Mouse (Mus musculus) CH12.LX (cell line): ENCODE data around the gene Srrt. TPM values are rescaled to one million over a fixed set of nuclear protein-coding genes. Genes with fewer than 3 reads are reported as not detected.
A peak's percentile ranks its signal among the peaks of the same experiment; 100 is the strongest.

Source experiments
- DNase-seq: peaks from one replicate; pipeline ENCODE4 v3.0.0-alpha.2; 2013; ENCODE audit errors: extremely low read depth
- H3K27ac ChIP-seq: 2 replicates; pipeline ENCODE4 v1.5.1; 2012; ENCODE audit warnings: low read depth, mild to moderate bottlenecking, control low read depth, moderate library complexity; ENCODE audit not compliant: insufficient read depth
- H3K27me3 ChIP-seq: replicated peaks from 2 replicates; pipeline ENCODE3; 2012; ENCODE audit warnings: inconsistent platforms
- H3K36me3 ChIP-seq, 2 experiments: replicated peaks in 1 of 2; 2 replicates each; pipeline versions ENCODE3 to v1.6.1; 2012; ENCODE audit warnings: inconsistent platforms in 1 of 2, low read length in 1 of 2, mild to moderate bottlenecking in 1 of 2, mixed read lengths in 1 of 2, moderate library complexity in 1 of 2; ENCODE audit not compliant: control insufficient read depth in 1 of 2, insufficient read depth in 1 of 2
- H3K4me1 ChIP-seq, 2 experiments: 2 replicates each; pipeline ENCODE4 v1.6.1; 2012; ENCODE audit warnings: inconsistent platforms in 1 of 2, moderate library complexity in 1 of 2; ENCODE audit not compliant: insufficient read depth in 2 of 2, control insufficient read depth in 1 of 2
- H3K4me2 ChIP-seq: 2 replicates; pipeline ENCODE4 v1.6.1; 2012; ENCODE audit warnings: low read depth, mild to moderate bottlenecking, control low read depth; ENCODE audit not compliant: poor library complexity, insufficient read depth, severe bottlenecking
- H3K4me3 ChIP-seq, 3 experiments: fragments of 150-350 bp in 1 of 3; sonication (generic) in 1 of 3; replicated peaks in 1 of 3; 2 replicates each; pipeline versions ENCODE3 to v1.5.1; 2011 to 2012; ENCODE audit warnings: low read depth in 2 of 3, low read length in 2 of 3, mild to moderate bottlenecking in 2 of 3, moderate library complexity in 2 of 3, control low read depth in 1 of 3, improper control_type of control experiment in 1 of 3, inconsistent platforms in 1 of 3, mixed read lengths in 1 of 3; ENCODE audit not compliant: poor library complexity in 1 of 3
- H3K79me2 ChIP-seq: replicated peaks from 2 replicates; pipeline ENCODE4 v1.6.1; 2012; ENCODE audit warnings: mild to moderate bottlenecking, moderate library complexity; ENCODE audit not compliant: control insufficient read depth, poor library complexity, insufficient read depth, severe bottlenecking; ENCODE audit errors: extremely low read depth
- H3K9ac ChIP-seq: 2 replicates; pipeline ENCODE4 v1.6.1; 2012; ENCODE audit warnings: low read depth, mild to moderate bottlenecking, control low read depth, moderate library complexity; ENCODE audit not compliant: insufficient read depth
- H3K9me3 ChIP-seq: replicated peaks from 2 replicates; pipeline ENCODE3; 2012; ENCODE audit warnings: low read length, inconsistent platforms, mixed read lengths
- BHLHE40 ChIP-seq: IDR thresholded peaks from 2 replicates; pipeline ENCODE4 v1.6.1; 2011; ENCODE audit warnings: mild to moderate bottlenecking, low read depth, low read length, improper control_type of control experiment
- CHD1 ChIP-seq: IDR thresholded peaks from 2 replicates; pipeline ENCODE4 v1.6.1; 2012; ENCODE audit warnings: low read depth, low read length, improper control_type of control experiment, inconsistent platforms
- CTCF ChIP-seq, 2 experiments: IDR thresholded peaks in 1 of 2; conservative IDR thresholded peaks in 1 of 2; 2 replicates each; pipeline ENCODE4 v1.5.1; 2011 to 2012; ENCODE audit warnings: low read depth in 2 of 2, low read length in 2 of 2, improper control_type of control experiment in 1 of 2, inconsistent platforms in 1 of 2, mild to moderate bottlenecking in 1 of 2, moderate library complexity in 1 of 2
- E2F4 ChIP-seq: IDR thresholded peaks from 2 replicates; pipeline ENCODE4 v1.6.1; 2011; ENCODE audit warnings: low read depth, low read length, improper control_type of control experiment; ENCODE audit not compliant: insufficient replicate concordance
- ETS1 ChIP-seq: conservative IDR thresholded peaks from 2 replicates; pipeline ENCODE4 v1.6.1; 2012; ENCODE audit warnings: low read depth, mild to moderate bottlenecking, inconsistent platforms, low read length, improper control_type of control experiment, moderate library complexity
- GABPA ChIP-seq: IDR thresholded peaks from 2 replicates; pipeline ENCODE4 v1.6.1; 2012; ENCODE audit warnings: low read depth, low read length, improper control_type of control experiment, inconsistent platforms; ENCODE audit not compliant: insufficient replicate concordance
- JUN ChIP-seq: IDR thresholded peaks from 2 replicates; pipeline ENCODE4 v1.6.1; 2011; ENCODE audit warnings: low read depth, mild to moderate bottlenecking, low read length, improper control_type of control experiment, moderate library complexity; ENCODE audit not compliant: insufficient read depth
- JUND ChIP-seq: conservative IDR thresholded peaks from 2 replicates; pipeline ENCODE4 v1.6.1; 2011; ENCODE audit warnings: low read depth, low read length, improper control_type of control experiment
- KAT2A ChIP-seq: IDR thresholded peaks from 2 replicates; pipeline ENCODE4 v1.6.1; 2012; ENCODE audit warnings: low read length, improper control_type of control experiment, inconsistent platforms; ENCODE audit not compliant: insufficient replicate concordance
- MAX ChIP-seq: IDR thresholded peaks from 2 replicates; pipeline ENCODE4 v1.6.1; 2011; ENCODE audit warnings: low read length, improper control_type of control experiment
- MEF2A ChIP-seq: IDR thresholded peaks from 2 replicates; pipeline ENCODE4 v1.6.1; 2014; ENCODE audit warnings: low read depth, mild to moderate bottlenecking, inconsistent platforms, low read length, improper control_type of control experiment, borderline replicate concordance
- MXI1 ChIP-seq: IDR thresholded peaks from 2 replicates; pipeline ENCODE4 v1.6.1; 2011; ENCODE audit warnings: mild to moderate bottlenecking, low read depth, low read length, improper control_type of control experiment
- NELFE ChIP-seq: IDR thresholded peaks from 2 replicates; pipeline ENCODE4 v1.6.1; 2011; ENCODE audit warnings: low read depth, low read length, improper control_type of control experiment
- POLR2A ChIP-seq: IDR thresholded peaks from 2 replicates; pipeline ENCODE4 v1.6.1; 2011; ENCODE audit warnings: low read depth, mild to moderate bottlenecking, improper control_type of control experiment, low read length
- POLR2AphosphoS2 ChIP-seq: IDR thresholded peaks from 2 replicates; pipeline ENCODE4 v1.6.1; 2011; ENCODE audit warnings: low read depth, low read length, improper control_type of control experiment
- RAD21 ChIP-seq: IDR thresholded peaks from 2 replicates; pipeline ENCODE4 v1.6.1; 2011; ENCODE audit warnings: low read depth, mild to moderate bottlenecking, low read length, improper control_type of control experiment, moderate library complexity
- SIN3A ChIP-seq: IDR thresholded peaks from 2 replicates; pipeline ENCODE4 v1.6.1; 2012; ENCODE audit warnings: low read length, improper control_type of control experiment, inconsistent platforms
- TBP ChIP-seq: conservative IDR thresholded peaks from 2 replicates; pipeline ENCODE4 v1.6.1; 2011; ENCODE audit warnings: low read depth, low read length, improper control_type of control experiment
- UBTF ChIP-seq: IDR thresholded peaks from 2 replicates; pipeline ENCODE4 v1.6.1; 2012; ENCODE audit warnings: low read depth, mild to moderate bottlenecking, inconsistent platforms, low read length, improper control_type of control experiment, moderate library complexity
- ZC3H11A ChIP-seq: IDR thresholded peaks from 2 replicates; pipeline ENCODE4 v1.6.1; 2012; ENCODE audit warnings: low read depth, mild to moderate bottlenecking, inconsistent platforms, low read length, improper control_type of control experiment
- ZKSCAN1 ChIP-seq: IDR thresholded peaks from 2 replicates; pipeline ENCODE4 v1.6.1; 2012; ENCODE audit warnings: low read depth, inconsistent platforms, low read length, improper control_type of control experiment, borderline replicate concordance
- ZMIZ1 ChIP-seq: IDR thresholded peaks from 2 replicates; pipeline ENCODE4 v1.6.1; 2012; ENCODE audit warnings: low read depth, mild to moderate bottlenecking, inconsistent platforms, low read length, improper control_type of control experiment
- ZNF384 ChIP-seq: IDR thresholded peaks from 2 replicates; pipeline ENCODE4 v1.6.1; 2012; ENCODE audit warnings: low read depth, low read length, improper control_type of control experiment, inconsistent platforms
- dilution Hi-C: fragments of 300-500 bp; cut with MboI; formaldehyde crosslinking; loops from 2 replicates; pipeline ENCODE4 v1.14.3; 2020; ENCODE audit warnings: low sequenced_read_pairs; ENCODE audit not compliant: extremely low pct_unique_long_range_greater_than_20kb, extremely low pct_ligation_motif_present
- in situ Hi-C: fragments of 300-500 bp; cut with MboI; formaldehyde crosslinking; loops from 3 replicates; pipeline ENCODE4 v1.14.3; 2019; ENCODE audit warnings: low sequenced_read_pairs, low pct_ligation_motif_present, low pct_unique_long_range_greater_than_20kb, mixed read lengths
- polyA plus RNA-seq: library from polyadenylated mRNA; unstranded; fragments of >175 nt; gene quantifications from 2 replicates; pipeline ENCODE4 v1.2.1, GENCODE M21; 2012; ENCODE audit warnings: low read depth; ENCODE audit not compliant: insufficient read length
- total RNA-seq, 2 experiments: library from RNA; depleted of rRNA; stranded (reverse); fragments of 300-350 nt in 1 of 2; fragments of >200 nt in 1 of 2; gene quantifications; 2 replicates each; pipeline ENCODE4 v1.2.3; 2012 to 2014

Srrt gene
- total and polyA plus RNA-seq, 3 experiments = 148 to 493 (median 165) TPM

- no peak overlapping the region for H3K4me3 ChIP-seq
- dilution Hi-C loops = no loop called here
Observed at GRCm38 (mm10) chr5:137337190-137337589, 29.7 kb upstream of the Srrt start.

GRCm38 (mm10) chr5:137335066-137335465, 27.6 kb upstream of the Srrt start:
- no peak overlapping the region for H3K27ac ChIP-seq
- no peaks in the 10 kb centered on the region for H3K9me3 ChIP-seq

More at GRCm38 (mm10) chr5:137337190-137337589, 29.7 kb upstream of the Srrt start:
- peaks cover 2 to 12% of the 10 kb centered on the region in 2 experiments for H3K4me1 ChIP-seq
- H3K27ac ChIP-seq = no peak overlapping the region
- peaks cover 42% of the 10 kb centered on the region for H3K27me3 ChIP-seq
- no peak overlapping the region for H3K9ac ChIP-seq
- H3K4me2 ChIP-seq = no peak overlapping the region
- DNase-seq = no peak
- TF ChIP-seq ETS1 (no peak), E2F4 (no peak), NELFE (no peak), ZC3H11A (no peak), JUND (no peak), UBTF (no peak), POLR2A (no peak), ZMIZ1 (no peak), CHD1 (no peak)
- in situ Hi-C loops = loop anchor here (10.0 kb wide), 1 partner anchor 148 kb away; no protein-coding TSS in a partner anchor
- no peaks in the 10 kb centered on the region for H3K36me3 ChIP-seq
- no peaks in the 10 kb centered on the region for H3K9me3 ChIP-seq
- no peaks in the 10 kb centered on the region for H3K79me2 ChIP-seq

GRCm38 (mm10) chr5:137334317-137334716, 26.8 kb upstream of the Srrt start:
- Histone ChIP-seq H3K4me2 (peak overlapping the region; percentile 68; the same call in 1 of the 2 replicates), H3K27ac (no peak overlapping the region), H3K9ac (no peak overlapping the region), H3K9me3 (no peaks in the 10 kb centered on the region), H3K4me3 (no peak overlapping the region), H3K79me2 (no peaks in the 10 kb centered on the region), H3K27me3 (peaks cover 30% of the 10 kb centered on the region), H3K4me1 (peaks cover 14 to 31% of the 10 kb centered on the region in 2 experiments), H3K36me3 (peaks cover 2 to 18% of the 10 kb centered on the region in 2 experiments)
- TF ChIP-seq SIN3A = no peak
- TF ChIP-seq GABPA = no peak
- no peak for TF ChIP-seq RAD21
- TF ChIP-seq CTCF (conservative IDR thresholded peaks at IDR 0.05 in 1 of 2, IDR thresholded peaks at IDR 0.05 in 1 of 2; ENCODE audit: low read depth in 2 of 2, low read length in 2 of 2) = 0 out of 4 replicates have a peak, but pooled peaks of 1 of the 2 experiments have one; percentile 12
- TF ChIP-seq ZKSCAN1 = no peak
- TF ChIP-seq ZMIZ1 = no peak
- TF ChIP-seq BHLHE40 = no peak
- DNase-seq = no peak
- dilution Hi-C loops (no loop called here), in situ Hi-C loops (loop anchor here (10.0 kb wide), 1 partner anchor 150 kb away; no protein-coding TSS in a partner anchor)

More at GRCm38 (mm10) chr5:137335066-137335465, 27.6 kb upstream of the Srrt start:
- in situ Hi-C loops = loop anchor here (10.0 kb wide), 1 partner anchor 150 kb away; no protein-coding TSS in a partner anchor
- Histone ChIP-seq H3K9ac (no peak overlapping the region), H3K36me3 (peaks cover under 1 to 10% of the 10 kb centered on the region in 2 experiments), H3K27me3 (peaks cover 36% of the 10 kb centered on the region), H3K4me1 (peaks cover 14 to 31% of the 10 kb centered on the region in 2 experiments), H3K4me3 (no peak overlapping the region), H3K4me2 (no peak overlapping the region), H3K79me2 (no peaks in the 10 kb centered on the region)
- dilution Hi-C loops = no loop called here
- TF ChIP-seq JUN (no peak), POLR2AphosphoS2 (no peak), NELFE (no peak), MEF2A (no peak), MAX (no peak), ZMIZ1 (no peak), TBP (no peak), CTCF (conservative IDR thresholded peaks at IDR 0.05 in 1 of 2, IDR thresholded peaks at IDR 0.05 in 1 of 2; ENCODE audit: low read depth in 2 of 2, low read length in 2 of 2) (no peak), ZNF384 (no peak), MXI1 (no peak), CHD1 (no peak), KAT2A (no peak)
- no peak for DNase-seq
